Comparison of ENCODE assay signal across 9 mouse cellular contexts in genomic region chr4:59850181-59850580, GRCm38 (mm10). TPM values are rescaled to one million over a fixed set of nuclear protein-coding genes. Genes with fewer than 3 reads are reported as not detected.
DNase-seq lines count a peak whose midpoint lies in the region; ATAC-seq and TF ChIP-seq lines count a peak whose summit lies in the region.
"Had no signal": no experiment of that assay in that cellular context is flagged by ENCODE, and none has a peak within 500 bp of the region (broad histone marks: within the 10 kb centered on the region; RNA-seq: fewer than 3 reads in every experiment).

No protein-coding gene starts in this region.

- H3K4me2 ChIP-seq in kidney, postnatal 0 days (ENCODE audit: low read length), result no peak overlapping the region
- H3K4me2 ChIP-seq in liver, postnatal 0 days (ENCODE audit: low read depth, low read length), result no peak overlapping the region
- no peak overlapping the region for H3K4me2 ChIP-seq in neural tube, embryonic 14.5 days (ENCODE audit: low read depth, low read length)
- H3K4me2 ChIP-seq: embryonic facial prominence, embryonic 15.5 days had no signal

- H3K27me3 ChIP-seq in kidney, postnatal 0 days (ENCODE audit: insufficient read depth, low read length), result no peaks in the 10 kb centered on the region
- no peaks in the 10 kb centered on the region for H3K27me3 ChIP-seq in liver, postnatal 0 days (ENCODE audit: insufficient read depth, low read length)
- no peaks in the 10 kb centered on the region for H3K27me3 ChIP-seq in neural tube, embryonic 14.5 days (ENCODE audit: control insufficient read depth, insufficient read depth, low read length)
- H3K27me3 ChIP-seq: embryonic facial prominence, embryonic 15.5 days had no signal

- 0 out of 2 replicates have a peak, but pooled peaks have one; percentile 29 for ATAC-seq in kidney, postnatal 0 days (replicated peaks; ENCODE audit: low FRiP score, low read depth)
- ATAC-seq in liver, postnatal 0 days, result no peak
- peak; percentile 47; the same call in 1 of the 2 replicates for ATAC-seq in neural tube, embryonic 14.5 days (ENCODE audit: low read depth)

- no peak overlapping the region for H3K27ac ChIP-seq in cortical plate, adult 2 months (ENCODE audit: insufficient read depth, low read length)
- no peak overlapping the region for H3K27ac ChIP-seq in kidney, postnatal 0 days
- no peak overlapping the region for H3K27ac ChIP-seq in liver, postnatal 0 days (ENCODE audit: low read depth)
- no peak overlapping the region for H3K27ac ChIP-seq in neural tube, embryonic 14.5 days (ENCODE audit: low read depth, low read length)
- H3K27ac ChIP-seq: embryonic facial prominence, embryonic 15.5 days had no signal

- no peak for TF ChIP-seq EP300 in liver, postnatal 0 days (IDR thresholded peaks at IDR 0.05; ENCODE audit: low read depth)

- H3K9me3 ChIP-seq in kidney, postnatal 0 days (replicated peaks; ENCODE audit: low read length), result no peaks in the 10 kb centered on the region; the same call in 1 of the 2 replicates
- peaks cover 3% of the 10 kb centered on the region; the same call in 1 of the 2 replicates for H3K9me3 ChIP-seq in liver, postnatal 0 days (ENCODE audit: low read length)
- no peaks in the 10 kb centered on the region for H3K9me3 ChIP-seq in neural tube, embryonic 14.5 days (ENCODE audit: control insufficient read depth, low read length)
- H3K9me3 ChIP-seq: embryonic facial prominence, embryonic 15.5 days had no signal

- H3K4me3 ChIP-seq in cortical plate, adult 2 months (ENCODE audit: insufficient read depth, low read length), result no peak overlapping the region
- H3K4me3 ChIP-seq in kidney, postnatal 0 days (replicated peaks; ENCODE audit: low read depth, low read length), result no peak overlapping the region
- H3K4me3 ChIP-seq in liver, postnatal 0 days (ENCODE audit: low read depth, low read length), result no peak overlapping the region
- H3K4me3 ChIP-seq in neural tube, embryonic 14.5 days (ENCODE audit: low read depth, low read length), result no peak overlapping the region
- H3K4me3 ChIP-seq: embryonic facial prominence, embryonic 15.5 days had no signal

- WGBS in kidney, postnatal 0 days, result 64% methylated on average over 2 of the region's 2 CpGs
- 74% methylated on average over 2 of the region's 2 CpGs for WGBS in liver, postnatal 0 days (ENCODE audit: insufficient replicate concordance)
- 90% methylated on average over 2 of the region's 2 CpGs for WGBS in neural tube, embryonic 14.5 days

- H3K4me1 ChIP-seq in cortical plate, adult 2 months (ENCODE audit: control insufficient read depth, insufficient read depth, low read length), result no peaks in the 10 kb centered on the region; the same call in none of the 2 replicates
- no peaks in the 10 kb centered on the region for H3K4me1 ChIP-seq in kidney, postnatal 0 days (replicated peaks; ENCODE audit: insufficient read depth, low read length)
- H3K4me1 ChIP-seq in liver, postnatal 0 days (ENCODE audit: insufficient read depth), result peaks cover 9% of the 10 kb centered on the region
- H3K4me1 ChIP-seq in neural tube, embryonic 14.5 days (ENCODE audit: control insufficient read depth, insufficient read depth, low read length), result peaks cover 8% of the 10 kb centered on the region; the same call in 1 of the 2 replicates

- peak; percentile 63 for TF ChIP-seq CTCF in cortical plate, adult 2 months (IDR thresholded peaks at IDR 0.05; ENCODE audit: extremely low read depth, insufficient read depth, low read length)
- peak; percentile 89 for TF ChIP-seq CTCF in kidney, postnatal 0 days (IDR thresholded peaks at IDR 0.05; ENCODE audit: low read depth)
- peak; percentile 91 for TF ChIP-seq CTCF in liver, postnatal 0 days (IDR thresholded peaks at IDR 0.05; ENCODE audit: low read depth)

- TF ChIP-seq POLR2A in cortical plate, adult 2 months (IDR thresholded peaks at IDR 0.05; ENCODE audit: extremely low read depth, insufficient read depth, low read length), result no peak

- H3K9ac ChIP-seq in kidney, postnatal 0 days (ENCODE audit: low read depth, low read length), result no peak overlapping the region
- H3K9ac ChIP-seq in liver, postnatal 0 days (replicated peaks), result no peak overlapping the region
- H3K9ac ChIP-seq in neural tube, embryonic 14.5 days (replicated peaks; ENCODE audit: low read depth, low read length), result no peak overlapping the region
- H3K9ac ChIP-seq: embryonic facial prominence, embryonic 15.5 days had no signal

- DNase-seq in B cell, adult 2 months, result peak; percentile 93 to 95
- peak; percentile 65 to 89 for DNase-seq in adrenal gland, adult (ENCODE audit: inconsistent age in 2 of 2, low spot score in 1 of 2)
- peak; percentile 66 to 91 for DNase-seq in heart, adult 18-20 months
- DNase-seq in kidney, postnatal 0 days (ENCODE audit: low spot score), result peak; percentile 71
- DNase-seq in liver, postnatal 0 days, result peak; percentile 86
- peak; percentile 85 for DNase-seq in testis, postnatal 10 days (ENCODE audit: low spot score)

- no peaks in the 10 kb centered on the region for H3K36me3 ChIP-seq in kidney, postnatal 0 days (ENCODE audit: insufficient read depth, low read length)
- 0 out of 2 replicates have a peak, but pooled peaks cover 2% of the 10 kb centered on the region for H3K36me3 ChIP-seq in liver, postnatal 0 days (replicated peaks; ENCODE audit: insufficient read depth, low read length)
- H3K36me3 ChIP-seq in neural tube, embryonic 14.5 days (ENCODE audit: control insufficient read depth, insufficient read depth, low read length), result no peaks in the 10 kb centered on the region
- H3K36me3 ChIP-seq: embryonic facial prominence, embryonic 15.5 days had no signal

RNA-seq across cellular contexts. Expression of gene Snx30, which starts 44.5 kb away (rescaled TPM):
- 14.6 and 14.7 TPM in 2 replicates for polyA plus RNA-seq in cortical plate, adult 2 months (2012; rRNA removed)
- total RNA-seq in heart, adult 18-20 months (2021), result 1 to 10 TPM; 6.5 TPM
- polyA plus RNA-seq in kidney, postnatal 0 days (2015; fragmentation: Nextera tagmentation; extraction: Ambion mirVana), result 6.0 and 7.0 TPM in 2 replicates
- polyA plus RNA-seq in liver, postnatal 0 days (2015; fragmentation: Nextera tagmentation; extraction: Ambion mirVana), result 3.5 and 4.5 TPM in 2 replicates
- 18.9 and 20.5 TPM in 2 replicates for polyA plus RNA-seq in neural tube, embryonic 14.5 days (2014; fragmentation: Nextera tagmentation; extraction: Ambion mirVana)

RNA-seq across cellular contexts. Expression of gene Inip, which starts 48.8 kb away (rescaled TPM):
- polyA plus RNA-seq in cortical plate, adult 2 months (2012; rRNA removed), result 21.9 and 22.3 TPM in 2 replicates
- total RNA-seq in heart, adult 18-20 months (2021), result 10 to 100 TPM; 10.1 to 11.3 TPM
- 40.2 and 45.3 TPM in 2 replicates for polyA plus RNA-seq in kidney, postnatal 0 days (2015; fragmentation: Nextera tagmentation; extraction: Ambion mirVana)
- 11.2 and 12.6 TPM in 2 replicates for polyA plus RNA-seq in liver, postnatal 0 days (2015; fragmentation: Nextera tagmentation; extraction: Ambion mirVana)
- polyA plus RNA-seq in neural tube, embryonic 14.5 days (2014; fragmentation: Nextera tagmentation; extraction: Ambion mirVana), result 53.5 and 60.6 TPM in 2 replicates
